Mouse (Mus musculus): Measurements from ENCODE around the gene Tph1.

- TF ChIP-seq CTCF (conservative IDR thresholded peaks at IDR 0.05; ENCODE audit: insufficient read depth, insufficient read length, low read depth, low read length) (no peak), POLR2A (IDR thresholded peaks at IDR 0.05; ENCODE audit: low read depth, low read length) (no peak)
Measured at GRCm38 (mm10) chr7:46675061-46675460, 2.7 kb upstream of the Tph1 start.

Measured in kidney, adult 2 months (tissue).